Mouse (Mus musculus): ENCODE measurements at regions not wholly inside any gene's neighbourhood (a gene's known extent, or its start where the extent isn't known, plus 50 kb on each side); places are given as distances from the start of the nearest gene placed in this dataset.

DNA sequence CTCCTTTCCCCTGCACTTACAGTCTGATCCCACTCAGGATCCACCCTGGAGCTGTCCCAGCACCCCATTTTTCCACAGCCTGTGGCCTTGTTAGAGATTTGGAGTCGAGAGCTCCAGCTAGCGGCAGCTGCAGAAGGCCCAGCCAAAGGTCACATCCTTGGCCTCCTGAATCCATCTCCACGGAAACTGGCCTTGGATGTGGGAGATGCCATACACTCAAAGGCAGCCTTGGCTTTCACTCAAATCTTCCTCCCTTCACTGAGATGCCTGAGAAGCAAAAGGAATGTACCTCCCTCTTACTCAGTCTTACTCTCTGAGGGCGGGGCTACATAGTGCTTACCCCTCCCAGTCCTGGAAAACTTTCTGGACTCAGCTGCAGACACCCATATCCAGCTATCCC, 56.2 kb upstream of the Ky start:
- H3K27me3 ChIP-seq (ENCODE audit: control insufficient read depth, insufficient read depth, low read depth, low read length) = no peaks in the 10 kb centered on the region

DNA sequence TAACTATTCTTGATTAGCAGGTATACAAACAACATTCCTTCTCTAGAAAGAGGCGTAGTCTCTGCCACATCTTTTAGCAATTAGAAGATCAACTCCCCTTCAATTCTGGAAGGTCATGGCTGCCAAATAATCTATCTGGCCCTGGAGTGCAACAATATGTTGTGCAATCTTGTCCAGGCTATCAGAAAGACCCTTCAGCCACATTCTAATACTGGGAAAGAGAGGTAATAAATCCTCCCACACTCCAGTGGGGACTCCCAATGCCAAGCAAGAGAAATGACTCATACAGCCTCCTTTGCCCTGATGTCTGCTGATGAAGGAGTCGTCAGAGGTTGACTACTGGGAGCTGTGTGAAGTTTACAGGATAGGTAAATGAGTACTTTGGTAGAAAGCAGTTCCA, 59.5 kb upstream of the Ky start:
- Histone ChIP-seq H3K9me3 (ENCODE audit: control insufficient read depth, low read length) (no peaks in the 10 kb centered on the region), H3K27me3 (ENCODE audit: control insufficient read depth, insufficient read depth, low read depth, low read length) (no peaks in the 10 kb centered on the region), H3K4me3 (ENCODE audit: low read length) (no peak overlapping the region), H3K9ac (ENCODE audit: low read length) (no peak overlapping the region), H3K4me2 (ENCODE audit: low read depth, low read length) (no peak overlapping the region), H3K4me1 (replicated peaks; ENCODE audit: control insufficient read depth, insufficient read depth, low read length) (no peaks in the 10 kb centered on the region), H3K27ac (ENCODE audit: low read length) (no peak overlapping the region), H3K36me3 (ENCODE audit: control insufficient read depth, insufficient read depth, low read length) (no peaks in the 10 kb centered on the region)
- no peak for ATAC-seq (ENCODE audit: low read depth)
- WGBS = 33% methylated on average over 2 of the region's 2 CpGs

More for the DNA sequence above, 56.2 kb upstream of the Ky start:
- no peak overlapping the region for H3K4me2 ChIP-seq (ENCODE audit: low read depth, low read length)
- 68% methylated on average over 4 of the region's 4 CpGs for WGBS
- H3K9me3 ChIP-seq (ENCODE audit: control insufficient read depth, low read length) = no peaks in the 10 kb centered on the region
- ATAC-seq (ENCODE audit: low read depth) = no peak
- no peaks in the 10 kb centered on the region for H3K4me1 ChIP-seq (replicated peaks; ENCODE audit: control insufficient read depth, insufficient read depth, low read length)
- H3K27ac ChIP-seq (ENCODE audit: low read length) = no peak overlapping the region
- H3K36me3 ChIP-seq (ENCODE audit: control insufficient read depth, insufficient read depth, low read length) = no peaks in the 10 kb centered on the region
- no peak overlapping the region for H3K4me3 ChIP-seq (ENCODE audit: low read length)
- no peak overlapping the region for H3K9ac ChIP-seq (ENCODE audit: low read length)

DNA sequence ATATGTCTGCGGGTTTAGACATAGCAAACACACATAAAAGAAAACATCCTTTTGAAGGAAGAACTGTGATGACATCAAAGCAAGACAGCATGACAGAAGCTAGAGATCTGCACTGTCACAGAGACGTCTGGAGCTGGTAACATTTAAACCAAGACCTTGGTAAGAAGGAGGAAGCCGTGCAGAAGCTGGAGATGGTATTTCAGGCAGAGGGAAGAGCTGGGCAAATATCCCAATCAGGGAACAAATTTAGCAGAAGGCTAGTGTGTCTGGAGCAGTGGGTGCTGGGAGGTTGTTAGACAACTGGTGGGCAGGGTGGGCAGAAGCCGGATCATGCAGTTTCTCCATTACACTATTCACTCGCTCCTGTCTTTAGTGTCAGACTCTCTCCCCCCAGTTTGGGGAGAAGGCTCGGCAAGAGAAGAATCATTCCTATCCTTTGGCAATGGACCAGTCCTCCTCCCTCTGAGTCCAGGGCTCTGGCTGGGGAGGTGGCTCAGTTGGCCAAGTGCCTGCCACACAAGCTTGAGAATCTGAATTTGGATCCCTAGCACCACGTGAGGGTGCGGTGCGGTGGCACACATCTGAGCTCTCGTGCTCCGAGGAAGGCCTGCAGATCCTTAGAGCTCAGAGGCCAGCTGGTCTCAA, 63.2 kb upstream of the Ky start:
- no peaks in the 10 kb centered on the region for H3K9me3 ChIP-seq (ENCODE audit: control insufficient read depth, low read length)
- no peaks in the 10 kb centered on the region for H3K27me3 ChIP-seq (ENCODE audit: control insufficient read depth, insufficient read depth, low read depth, low read length)
- no peak overlapping the region for H3K4me2 ChIP-seq (ENCODE audit: low read depth, low read length)
- H3K27ac ChIP-seq (ENCODE audit: low read length) = no peak overlapping the region
- no peak for ATAC-seq (ENCODE audit: low read depth)
- no peaks in the 10 kb centered on the region for H3K36me3 ChIP-seq (ENCODE audit: control insufficient read depth, insufficient read depth, low read length)
- H3K9ac ChIP-seq (ENCODE audit: low read length) = no peak overlapping the region
- H3K4me3 ChIP-seq (ENCODE audit: low read length) = no peak overlapping the region
- WGBS = 57% methylated on average over 11 of the region's 11 CpGs
- H3K4me1 ChIP-seq (replicated peaks; ENCODE audit: control insufficient read depth, insufficient read depth, low read length) = no peaks in the 10 kb centered on the region

DNA sequence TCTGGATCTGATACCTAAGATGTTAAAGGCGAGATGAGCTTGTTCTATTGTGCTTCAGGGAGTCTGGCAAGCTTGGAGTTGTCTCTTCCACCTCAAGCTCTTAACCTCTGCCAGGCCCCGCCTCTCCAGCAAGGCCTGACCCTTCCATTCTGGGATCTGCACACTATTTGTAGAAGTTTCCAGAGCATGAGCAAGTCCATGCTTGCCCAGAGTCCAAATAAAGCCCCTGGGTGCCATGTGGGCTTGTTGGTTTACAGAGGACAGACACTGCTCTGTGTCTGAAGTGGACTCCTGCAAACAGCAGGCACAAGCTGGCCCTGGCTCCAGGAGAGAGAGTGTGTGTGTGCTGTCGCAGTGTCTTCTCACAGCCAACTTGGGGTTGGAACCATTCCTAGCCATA, 67.9 kb upstream of the Ky start:
- no peaks in the 10 kb centered on the region for H3K36me3 ChIP-seq (ENCODE audit: control insufficient read depth, insufficient read depth, low read length)
- H3K4me2 ChIP-seq (ENCODE audit: low read depth, low read length) = no peak overlapping the region
- no peak for ATAC-seq (ENCODE audit: low read depth)
- H3K27me3 ChIP-seq (ENCODE audit: control insufficient read depth, insufficient read depth, low read depth, low read length) = no peaks in the 10 kb centered on the region
- WGBS = 68% methylated on average over 3 of the region's 3 CpGs
- H3K9ac ChIP-seq (ENCODE audit: low read length) = no peak overlapping the region
- no peaks in the 10 kb centered on the region for H3K9me3 ChIP-seq (ENCODE audit: control insufficient read depth, low read length)
- H3K4me1 ChIP-seq (replicated peaks; ENCODE audit: control insufficient read depth, insufficient read depth, low read length) = no peaks in the 10 kb centered on the region
- no peak overlapping the region for H3K4me3 ChIP-seq (ENCODE audit: low read length)
- H3K27ac ChIP-seq (ENCODE audit: low read length) = no peak overlapping the region

DNA sequence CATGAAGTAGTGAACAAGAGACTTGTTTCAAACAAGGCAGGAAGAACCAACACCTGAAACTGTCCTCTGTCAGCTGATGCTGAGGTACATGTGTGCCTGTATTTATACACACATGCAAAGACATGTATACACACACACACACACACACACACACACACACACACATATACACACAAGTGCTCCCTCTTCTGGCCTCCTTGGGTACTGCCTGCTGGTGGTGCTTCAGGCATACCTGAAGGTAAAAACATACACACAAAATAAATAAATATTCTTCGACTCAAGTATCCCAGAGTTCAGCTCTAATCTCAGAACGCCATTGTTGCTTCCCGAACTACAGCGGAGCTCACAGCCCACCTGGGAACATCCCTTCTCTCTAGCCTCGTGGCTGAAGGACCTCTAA, 69.2 kb upstream of the Ky start:
- Histone ChIP-seq H3K36me3 (ENCODE audit: control insufficient read depth, insufficient read depth, low read length) (no peaks in the 10 kb centered on the region), H3K27me3 (ENCODE audit: control insufficient read depth, insufficient read depth, low read depth, low read length) (no peaks in the 10 kb centered on the region), H3K9me3 (ENCODE audit: control insufficient read depth, low read length) (no peaks in the 10 kb centered on the region), H3K4me3 (ENCODE audit: low read length) (no peak overlapping the region), H3K9ac (ENCODE audit: low read length) (no peak overlapping the region), H3K4me1 (replicated peaks; ENCODE audit: control insufficient read depth, insufficient read depth, low read length) (no peaks in the 10 kb centered on the region), H3K4me2 (ENCODE audit: low read depth, low read length) (no peak overlapping the region), H3K27ac (ENCODE audit: low read length) (no peak overlapping the region)
- WGBS = 66% methylated on average over 5 of the region's 5 CpGs
- ATAC-seq (ENCODE audit: low read depth) = no peak

DNA sequence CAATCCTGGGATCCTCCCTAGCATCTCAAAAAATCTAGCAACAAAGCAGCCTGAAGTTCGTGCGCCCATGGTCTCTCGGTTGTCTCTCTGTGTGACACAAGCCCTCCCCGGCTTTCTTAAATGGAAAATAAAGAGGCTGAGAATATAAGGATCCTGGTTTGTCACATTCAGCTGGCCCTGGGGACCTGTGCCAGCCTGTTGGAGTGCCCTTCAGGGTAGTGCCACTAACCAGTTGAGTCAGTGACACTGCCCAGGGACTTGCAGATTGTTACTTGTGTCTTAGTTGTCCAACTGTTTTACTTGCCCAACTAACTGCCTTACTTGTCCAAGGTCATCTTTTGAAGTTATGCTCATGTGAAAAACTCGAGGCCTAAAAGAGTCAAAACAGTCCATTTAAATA, 73.5 kb upstream of the Ephb1 start:
- Histone ChIP-seq H3K9me3 (ENCODE audit: control insufficient read depth, low read length) (no peaks in the 10 kb centered on the region), H3K4me1 (replicated peaks; ENCODE audit: control insufficient read depth, insufficient read depth, low read length) (peaks cover 3% of the 10 kb centered on the region; the same call in 1 of the 2 replicates), H3K27ac (ENCODE audit: low read length) (no peak overlapping the region), H3K9ac (ENCODE audit: low read length) (no peak overlapping the region), H3K36me3 (ENCODE audit: control insufficient read depth, insufficient read depth, low read length) (no peaks in the 10 kb centered on the region), H3K4me2 (ENCODE audit: low read depth, low read length) (no peak overlapping the region), H3K4me3 (ENCODE audit: low read length) (no peak overlapping the region), H3K27me3 (ENCODE audit: control insufficient read depth, insufficient read depth, low read depth, low read length) (no peaks in the 10 kb centered on the region)
- WGBS = 76% methylated on average over 5 of the region's 5 CpGs
- no peak for ATAC-seq (ENCODE audit: low read depth)

DNA sequence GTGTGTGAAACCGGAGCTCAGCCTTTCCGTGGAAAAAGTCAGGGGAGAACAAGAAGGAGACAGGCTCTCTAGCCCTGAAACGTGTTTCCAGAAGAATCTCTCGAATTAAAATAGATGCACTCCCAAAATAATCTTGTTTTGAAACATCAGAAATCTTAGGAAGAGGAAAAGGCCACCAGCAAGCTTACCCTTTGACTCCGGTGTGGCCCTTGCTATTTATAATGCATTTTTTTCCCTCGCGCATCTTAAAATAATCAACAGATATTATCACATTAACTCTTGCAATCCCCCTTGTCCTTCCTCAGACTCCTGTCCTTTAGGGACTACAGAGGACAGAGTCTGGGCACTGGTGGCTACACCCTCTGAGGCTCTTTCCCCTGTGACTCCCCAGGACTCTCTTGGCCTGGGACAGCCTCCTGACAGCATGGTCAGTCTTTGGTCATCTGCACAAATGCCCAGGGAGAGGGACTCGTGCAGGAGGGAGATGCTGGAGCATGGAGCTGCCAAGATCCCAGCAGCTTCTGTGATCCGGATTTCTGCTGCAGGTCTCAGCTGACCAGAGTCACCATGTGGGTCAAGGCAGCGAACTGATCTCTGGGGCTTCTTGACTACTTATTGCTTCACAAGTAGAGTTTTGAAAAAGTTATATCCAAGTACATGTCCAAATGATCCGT, 70.3 kb upstream of the Ephb1 start:
- no peak for ATAC-seq (ENCODE audit: low read depth)
- Histone ChIP-seq H3K27ac (ENCODE audit: low read length) (no peak overlapping the region), H3K9ac (ENCODE audit: low read length) (peak overlapping the region; percentile 33; the same call in 1 of the 2 replicates), H3K9me3 (ENCODE audit: control insufficient read depth, low read length) (no peaks in the 10 kb centered on the region), H3K4me1 (replicated peaks; ENCODE audit: control insufficient read depth, insufficient read depth, low read length) (peaks cover 3% of the 10 kb centered on the region; the same call in 1 of the 2 replicates), H3K4me2 (ENCODE audit: low read depth, low read length) (peak overlapping the region; percentile 40), H3K36me3 (ENCODE audit: control insufficient read depth, insufficient read depth, low read length) (no peaks in the 10 kb centered on the region), H3K4me3 (ENCODE audit: low read length) (no peak overlapping the region), H3K27me3 (ENCODE audit: control insufficient read depth, insufficient read depth, low read depth, low read length) (no peaks in the 10 kb centered on the region)
- 46% methylated on average over 11 of the region's 11 CpGs for WGBS

DNA sequence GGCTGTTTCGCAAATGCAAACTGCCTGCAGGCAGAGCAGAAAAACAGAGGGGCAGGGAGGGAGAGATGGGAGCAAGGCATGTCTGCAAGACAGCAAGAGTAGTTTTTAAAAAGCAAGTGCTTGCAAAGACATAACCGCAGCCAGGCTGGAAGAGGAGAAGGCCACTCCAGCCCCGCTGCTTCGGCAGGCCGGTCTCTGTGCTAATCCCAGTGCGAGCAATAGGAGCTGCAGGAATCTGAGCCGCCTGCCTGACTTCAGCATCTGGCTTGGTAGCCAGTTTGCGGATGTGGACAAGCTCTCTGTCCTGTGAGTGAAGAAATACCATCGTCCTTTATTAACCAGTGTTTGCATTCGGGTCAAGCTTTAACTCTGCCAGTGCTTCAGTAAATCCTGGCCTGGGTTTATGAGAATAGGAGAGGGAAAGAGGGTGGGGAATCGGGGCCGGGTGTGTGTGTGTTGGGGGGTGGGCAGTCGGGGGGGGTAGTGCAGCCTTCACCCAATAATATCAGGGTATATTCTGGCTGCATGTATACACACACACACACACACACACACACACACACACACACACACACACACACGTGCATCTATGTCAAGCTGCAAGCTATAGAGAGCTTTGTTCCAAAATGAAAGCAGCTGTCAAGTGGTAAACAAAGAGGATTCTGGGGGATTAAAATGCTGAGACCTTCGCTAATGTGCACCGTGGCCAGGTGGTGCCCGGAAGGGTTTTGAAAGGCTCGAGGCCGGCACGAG, 69.6 kb upstream of the Ephb1 start:
- Histone ChIP-seq H3K4me3 (ENCODE audit: low read length) (no peak overlapping the region), H3K9ac (ENCODE audit: low read length) (peak overlapping the region; percentile 36; the same call in 1 of the 2 replicates), H3K4me2 (ENCODE audit: low read depth, low read length) (peak overlapping the region; percentile 40), H3K4me1 (replicated peaks; ENCODE audit: control insufficient read depth, insufficient read depth, low read length) (peaks cover 3% of the 10 kb centered on the region; the same call in 1 of the 2 replicates), H3K27me3 (ENCODE audit: control insufficient read depth, insufficient read depth, low read depth, low read length) (no peaks in the 10 kb centered on the region), H3K27ac (ENCODE audit: low read length) (no peak overlapping the region), H3K36me3 (ENCODE audit: control insufficient read depth, insufficient read depth, low read length) (no peaks in the 10 kb centered on the region), H3K9me3 (ENCODE audit: control insufficient read depth, low read length) (no peaks in the 10 kb centered on the region)
- 8% methylated on average over 20 of the region's 20 CpGs for WGBS
- ATAC-seq (ENCODE audit: low read depth) = peak; percentile 61

DNA sequence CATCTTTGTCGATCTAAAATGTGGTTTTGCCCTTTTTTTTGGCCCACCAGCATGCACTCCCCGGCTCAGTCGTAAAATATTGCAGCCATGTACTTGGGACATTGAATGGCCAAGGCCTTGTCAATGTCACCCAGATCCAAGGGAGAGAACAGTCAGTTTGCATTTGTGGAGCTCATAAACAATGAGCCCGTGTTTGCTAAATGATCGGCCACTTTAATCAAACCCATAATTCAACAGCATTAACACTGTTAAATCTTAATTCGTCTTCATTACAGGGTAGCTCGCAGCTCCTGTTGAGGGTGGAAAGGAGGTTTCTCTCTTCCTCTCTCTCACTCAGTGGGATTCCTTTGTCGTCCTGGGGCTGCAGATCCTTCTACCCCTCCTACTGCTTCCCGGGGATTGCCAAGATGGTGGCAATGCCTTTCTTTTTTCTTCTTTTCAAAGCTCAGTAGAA, 69.0 kb upstream of the Ephb1 start:
- Histone ChIP-seq H3K9ac (ENCODE audit: low read length) (peak overlapping the region; percentile 36; the same call in 1 of the 2 replicates), H3K4me2 (ENCODE audit: low read depth, low read length) (peak overlapping the region; percentile 40), H3K9me3 (ENCODE audit: control insufficient read depth, low read length) (no peaks in the 10 kb centered on the region), H3K4me1 (replicated peaks; ENCODE audit: control insufficient read depth, insufficient read depth, low read length) (peaks cover 3% of the 10 kb centered on the region; the same call in 1 of the 2 replicates), H3K27me3 (ENCODE audit: control insufficient read depth, insufficient read depth, low read depth, low read length) (no peaks in the 10 kb centered on the region), H3K4me3 (ENCODE audit: low read length) (no peak overlapping the region), H3K27ac (ENCODE audit: low read length) (no peak overlapping the region), H3K36me3 (ENCODE audit: control insufficient read depth, insufficient read depth, low read length) (no peaks in the 10 kb centered on the region)
- 25% methylated on average over 9 of the region's 9 CpGs for WGBS
- no peak for ATAC-seq (ENCODE audit: low read depth)

All from lung, embryonic 16.5 days (tissue).